Mouse (Mus musculus) heart, adult 11 months (tissue): ENCODE results near the gene BC051665.

Experiments
- DNase-seq: peaks from one replicate; pipeline ENCODE4 v3.0.0; 2022

BC051665 gene

GRCm38 (mm10) chr13:60742611-60743010, 43.6 kb downstream of the BC051665 start:
- no peak for DNase-seq

- DNase-seq: no peak
Observed at GRCm38 (mm10) chr13:60740248-60740647, 45.9 kb downstream of the BC051665 start.

- DNase-seq: peak; percentile 95
Observed at GRCm38 (mm10) chr13:60738429-60738828, 47.7 kb downstream of the BC051665 start.

- DNase-seq: peak; percentile 99
Observed at GRCm38 (mm10) chr13:60737632-60738324, 48.4 kb downstream of the BC051665 start.

GRCm38 (mm10) chr13:60736421-60737105, 49.6 kb downstream of the BC051665 start:
- DNase-seq: no peak

- no peak for DNase-seq
Observed at GRCm38 (mm10) chr13:60735306-60735705, 50.9 kb downstream of the BC051665 start.
